Mouse (Mus musculus) embryo, embryonic 11.5 days (tissue): ENCODE measurements around the gene Dchs1.
A peak's percentile ranks its signal among the peaks of the same experiment; 100 is the strongest.

Experiments
- DNase-seq: peaks from one replicate; pipeline ENCODE4 v3.0.0-alpha.2; 2012; ENCODE audit warnings: low read depth, low spot score

Gene Dchs1

DNA sequence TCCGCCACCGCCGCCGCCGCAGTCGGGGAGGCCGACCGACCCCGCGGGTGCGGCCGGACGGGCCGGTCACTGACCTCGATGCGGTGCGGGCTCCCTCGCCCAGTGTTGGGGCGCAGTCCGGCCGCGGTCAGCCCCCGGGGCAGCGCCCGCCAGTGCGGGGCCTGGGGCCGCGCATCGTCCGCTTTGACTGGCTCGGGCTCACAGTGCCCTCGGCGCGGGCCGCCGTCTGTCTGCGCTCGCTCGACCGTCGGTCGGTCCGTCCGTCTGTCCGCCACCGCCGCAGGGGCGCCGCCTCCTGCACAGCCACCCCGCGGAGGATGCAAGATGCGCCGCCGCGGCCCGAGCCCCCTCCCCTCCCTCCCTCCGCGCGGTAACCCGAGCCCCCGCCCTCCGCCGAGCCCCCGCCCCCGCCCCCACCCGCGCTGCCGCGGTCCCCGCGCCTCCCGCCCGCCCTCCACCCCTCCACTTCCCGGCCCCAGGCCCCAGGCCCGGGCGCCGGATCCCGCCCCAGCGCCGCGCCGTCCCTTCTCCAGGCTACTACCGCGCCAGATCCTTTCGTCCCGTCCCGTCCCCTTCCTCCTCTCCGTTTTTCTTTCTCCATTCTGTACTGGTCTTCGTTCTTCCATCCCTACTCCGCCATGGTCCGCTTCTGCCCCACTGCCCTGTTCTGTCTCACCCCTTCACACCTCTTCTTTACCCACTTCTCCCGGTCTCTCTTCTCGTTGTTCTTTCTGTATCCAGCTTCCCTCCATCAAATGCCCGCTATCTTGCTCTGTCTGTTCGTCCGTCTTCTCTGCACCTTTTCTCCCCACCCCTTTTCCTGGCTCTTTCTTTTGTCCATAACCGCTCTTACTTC lies at the start of gene Dchs1:
Gene Dchs1 (minus strand): TSS at position 370 of the 856 bp plus-strand sequence.
- no peak for DNase-seq

- DNase-seq: no peak
These were observed 36.8 kb upstream of the Dchs1 start for GRCm38 (mm10) chr7:105824281-105824680.

- DNase-seq: no peak
These were observed 31.0 kb upstream of the Dchs1 start for GRCm38 (mm10) chr7:105818483-105818882.

DNA sequence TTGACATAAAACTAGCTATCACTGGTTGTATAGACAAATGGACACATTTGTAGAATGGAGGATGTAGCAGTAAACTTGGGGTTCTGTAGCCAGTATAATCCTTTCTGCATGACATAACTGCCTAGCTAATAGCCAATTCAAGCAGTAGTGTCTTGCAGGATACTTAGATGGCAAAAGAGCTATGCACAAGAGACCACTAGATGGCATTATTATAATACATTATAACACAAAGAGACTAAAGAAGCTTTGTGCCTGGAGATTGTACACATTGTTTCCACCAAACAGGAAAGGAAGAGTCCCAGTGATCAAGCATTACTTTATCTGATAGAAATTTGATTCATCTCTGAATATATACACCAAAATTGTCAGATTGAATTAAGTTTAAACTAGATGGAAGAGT lies 29.3 kb upstream of the Dchs1 start:
- no peak for DNase-seq

DNA sequence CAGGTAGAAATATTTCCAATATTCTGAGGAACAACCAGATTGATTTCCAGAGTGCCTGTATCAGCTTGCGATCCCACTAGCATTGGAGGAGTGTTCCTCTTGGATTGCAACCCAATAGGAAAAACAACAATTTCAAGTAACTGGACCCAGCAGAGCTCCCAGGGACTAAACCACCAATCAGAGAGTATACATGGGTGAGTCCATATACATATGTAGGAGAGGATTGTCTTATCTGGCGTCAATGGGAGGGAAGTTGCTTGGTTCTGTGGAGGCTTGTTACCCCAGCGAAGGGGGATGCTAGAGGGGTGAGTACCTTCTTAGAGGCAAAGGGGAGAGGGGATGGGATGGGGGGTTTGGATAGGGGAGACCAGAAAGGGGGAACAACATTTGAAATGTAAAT lies 25.9 kb upstream of the Dchs1 start:
- no peak for DNase-seq

DNA sequence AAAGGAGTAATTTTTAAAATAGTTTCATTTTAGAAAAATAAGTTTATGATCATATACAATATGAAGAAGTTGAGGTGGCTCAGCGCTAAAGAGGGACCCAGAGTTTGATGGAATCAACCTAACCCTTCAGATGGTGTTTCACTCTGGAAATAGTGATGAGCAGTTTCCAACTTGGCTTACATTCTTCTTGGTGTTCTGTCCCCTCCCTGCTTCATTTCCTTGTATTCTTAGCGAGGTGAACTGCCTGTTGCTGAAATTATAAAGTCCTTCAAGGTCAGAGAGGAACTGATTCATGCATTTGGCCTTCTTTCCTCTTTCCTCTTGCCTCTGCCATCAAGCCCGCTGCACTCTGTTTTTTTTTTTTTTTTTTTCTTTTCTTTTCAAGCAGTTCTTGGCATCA lies 25.1 kb upstream of the Dchs1 start:
- DNase-seq: no peak

GRCm38 (mm10) chr7:105811516-105811915 lies 24.1 kb upstream of the Dchs1 start:
- DNase-seq: no peak

DNA sequence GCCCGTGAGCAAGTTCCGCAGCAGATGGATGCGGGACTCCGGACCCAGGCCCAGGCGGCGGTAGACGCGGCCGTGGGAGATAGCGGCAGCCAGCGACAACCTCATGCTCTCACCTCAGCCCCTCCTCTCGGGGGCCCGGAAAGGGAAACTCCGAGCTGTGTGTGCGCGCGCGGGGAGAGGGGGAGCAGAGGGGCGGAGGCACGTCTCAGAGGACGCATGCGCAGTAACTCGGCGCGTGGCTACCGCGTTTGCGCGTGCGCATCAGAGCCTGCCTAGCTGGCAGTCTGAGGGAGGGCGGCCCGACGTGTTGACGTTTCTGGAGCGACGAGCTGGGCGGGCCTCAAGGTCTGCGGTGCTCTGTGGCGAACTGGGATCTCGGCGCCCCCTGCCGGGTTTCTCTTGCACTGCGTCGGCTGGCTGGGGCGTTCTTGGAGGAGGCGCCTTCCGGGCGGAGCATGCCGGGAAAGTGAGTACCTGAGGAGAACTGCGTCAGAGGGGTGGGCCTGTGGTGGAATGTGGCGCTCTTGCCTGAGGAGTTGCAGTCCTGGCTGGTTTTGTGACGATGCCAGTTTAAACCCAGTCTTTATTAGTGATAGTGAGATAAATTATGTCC lies 23.5 kb upstream of the Dchs1 start, which contains the start of gene Mrpl17:
Gene Mrpl17 (minus strand): TSS at position 223 of the 613 bp plus-strand sequence.
- DNase-seq: peak; percentile 99

GRCm38 (mm10) chr7:105810280-105810876 lies 22.9 kb upstream of the Dchs1 start:
- peak; percentile 8 for DNase-seq

GRCm38 (mm10) chr7:105809836-105810235 lies 22.4 kb upstream of the Dchs1 start:
- DNase-seq: no peak

DNA sequence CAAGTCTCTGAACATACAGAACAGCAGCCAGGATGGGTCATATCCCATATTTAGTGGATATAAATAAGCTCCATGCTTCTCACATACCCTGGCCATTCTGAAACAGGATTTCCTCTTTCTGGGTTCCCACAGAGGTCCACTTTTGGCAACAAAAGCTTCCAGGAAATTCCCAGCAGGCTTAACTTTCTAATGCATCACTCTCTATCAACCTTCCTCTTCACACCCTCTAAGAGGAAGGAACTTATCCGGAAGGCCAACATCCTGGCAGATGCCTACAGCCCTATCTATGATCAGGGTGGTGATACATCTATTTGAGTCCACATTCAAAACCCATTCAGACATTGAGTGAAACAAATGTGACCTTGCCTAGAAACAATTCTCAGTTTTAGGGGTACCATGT lies 20.9 kb upstream of the Dchs1 start:
- no peak for DNase-seq

- no peak for DNase-seq
These were observed 19.3 kb upstream of the Dchs1 start for GRCm38 (mm10) chr7:105806716-105807115.

DNA sequence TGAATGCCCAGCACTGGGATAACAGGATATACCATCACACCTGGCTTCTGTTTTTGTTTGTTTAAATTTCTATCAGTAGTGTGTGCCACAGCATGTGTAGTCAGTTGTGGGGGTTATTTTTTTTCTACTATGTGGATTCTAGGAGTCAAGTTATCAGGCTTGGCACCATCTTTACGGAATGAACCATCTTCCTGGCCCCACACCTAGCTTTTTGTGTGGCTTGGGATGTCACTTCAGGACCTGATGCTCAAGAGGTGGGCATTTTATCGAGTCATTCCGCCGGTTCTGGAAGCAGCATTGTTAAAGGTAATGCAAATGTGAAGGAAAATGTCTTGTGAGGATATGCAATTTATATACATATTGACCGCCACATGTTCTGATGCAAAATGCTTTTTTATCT lies 18.7 kb upstream of the Dchs1 start:
- no peak for DNase-seq

DNA sequence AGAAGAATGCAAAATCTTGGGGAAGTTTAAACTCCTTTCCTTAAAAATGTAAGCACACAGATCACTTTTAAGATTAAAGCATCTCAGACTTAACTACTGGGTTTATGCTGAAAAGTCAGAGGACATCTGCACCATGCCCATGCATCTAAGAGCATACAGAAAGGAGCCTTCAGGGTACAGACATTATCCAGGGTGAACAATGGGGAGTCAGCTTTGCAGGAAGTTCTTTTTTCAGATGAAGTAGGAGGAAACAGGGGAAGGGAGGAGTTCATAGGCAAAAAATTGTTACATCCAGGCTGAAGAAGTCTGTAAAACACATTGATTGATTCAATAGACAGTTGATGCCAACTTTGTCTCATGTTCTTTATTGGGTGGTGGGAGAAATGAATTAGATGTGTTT lies 16.0 kb upstream of the Dchs1 start:
- no peak for DNase-seq

GRCm38 (mm10) chr7:105802771-105803170 lies 15.3 kb upstream of the Dchs1 start:
- DNase-seq: no peak

DNA sequence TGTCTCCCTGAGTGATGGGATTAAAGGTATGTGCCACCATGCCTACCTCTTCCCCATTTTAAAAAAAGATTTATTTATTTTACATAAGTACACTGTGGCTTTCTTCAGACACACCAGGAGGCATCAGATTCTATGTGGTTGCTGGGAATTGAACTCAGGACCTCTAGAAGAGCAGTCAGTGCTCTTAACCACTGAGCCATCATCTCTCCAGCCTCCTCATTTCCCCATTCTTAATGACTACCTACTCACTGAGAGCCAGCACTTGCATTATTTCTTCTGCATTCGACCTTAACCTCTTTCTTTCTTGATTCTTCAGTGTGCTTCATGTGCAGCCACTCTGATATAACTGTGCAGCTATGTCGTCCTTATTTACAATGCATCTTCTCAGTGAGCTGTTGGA lies 14.9 kb upstream of the Dchs1 start:
- no peak for DNase-seq

- no peak for DNase-seq
These were observed 9.5 kb upstream of the Dchs1 start for GRCm38 (mm10) chr7:105796972-105797371.

GRCm38 (mm10) chr7:105795759-105796366 lies 8.4 kb upstream of the Dchs1 start:
- no peak for DNase-seq

DNA sequence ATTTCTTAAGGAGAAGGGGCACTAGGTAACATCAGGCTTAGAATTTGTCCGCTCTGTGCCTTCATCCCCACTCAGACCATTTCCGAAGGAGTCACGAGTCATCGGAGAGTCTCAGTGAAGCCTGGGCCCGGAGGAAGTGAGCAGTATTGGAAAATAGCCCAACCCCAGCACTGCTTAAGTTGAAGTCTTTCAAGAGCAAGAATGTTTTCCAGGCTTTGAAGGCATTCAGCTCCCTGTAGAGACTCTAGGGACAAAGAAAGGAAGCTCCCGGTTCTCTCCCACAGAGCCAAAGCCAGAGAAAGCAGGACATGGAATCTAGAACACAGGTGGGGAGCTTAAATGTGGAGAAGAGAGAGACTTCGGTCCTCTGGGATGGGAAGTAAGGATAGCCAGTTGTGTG lies 6.2 kb upstream of the Dchs1 start:
- DNase-seq: no peak

DNA sequence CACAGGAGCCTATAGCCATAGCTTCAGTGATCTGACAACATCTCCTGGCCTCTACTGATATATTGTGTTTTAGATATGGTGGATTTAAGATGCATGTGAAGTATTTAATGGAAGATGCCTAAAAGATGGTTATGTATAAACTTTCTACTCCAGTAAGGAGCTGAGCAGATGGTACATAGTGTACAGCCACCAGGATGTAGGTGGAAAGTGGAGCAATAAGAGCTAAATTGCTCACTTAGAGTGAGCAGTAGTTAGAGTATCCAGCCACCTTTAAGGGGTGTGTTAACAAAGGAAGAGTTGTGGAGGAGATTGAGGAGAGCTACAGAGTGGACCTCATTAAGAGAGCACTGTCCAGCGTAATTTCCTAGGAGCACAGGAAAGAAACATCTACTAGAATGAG lies 3.7 kb upstream of the Dchs1 start:
- no peak for DNase-seq

GRCm38 (mm10) chr7:105786506-105787284 lies 759 bp downstream of the Dchs1 start:
- DNase-seq: no peak

DNA sequence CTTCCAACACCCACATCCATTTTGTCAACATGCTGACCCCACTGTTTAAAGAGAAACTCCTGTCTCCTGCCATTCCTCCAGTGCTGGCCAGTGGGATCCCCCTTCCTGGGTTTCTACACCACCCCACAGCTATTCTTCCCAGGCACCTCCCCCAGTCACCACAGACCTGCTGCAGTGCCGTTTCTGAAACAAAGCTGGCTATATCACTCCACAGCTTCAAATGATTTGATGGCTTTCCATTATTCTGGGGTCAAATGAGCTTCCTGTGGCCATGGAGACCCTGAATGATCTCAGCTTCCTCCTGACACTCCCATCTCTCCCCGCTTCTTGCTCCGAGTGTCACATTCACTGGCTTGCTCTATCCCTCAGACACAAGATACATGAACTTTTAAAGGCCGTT lies 2.9 kb downstream of the Dchs1 start:
- no peak for DNase-seq
